Mouse (Mus musculus): Measurements from ENCODE around the gene Msh5. TPM values are rescaled to one million over a fixed set of nuclear protein-coding genes. Genes with fewer than 3 reads are reported as not detected.
"Not testable (repeated sequence)": the region's sequence is repeated elsewhere in the genome, so short reads cannot be mapped to it uniquely, and the experiment has no call there.

Msh5 gene
- total RNA-seq, 2 experiments from 2014 or later: 8.2 to 11.0 TPM

GRCm38 (mm10) chr17:35003022-35003838 is 43.3 kb downstream of the Msh5 start:
- DNase-seq (ENCODE audit: low spot score in 2 of 2): no peak

GRCm38 (mm10) chr17:35002153-35002865 is 44.2 kb downstream of the Msh5 start:
- DNase-seq (ENCODE audit: low spot score in 2 of 2): no peak

DNA sequence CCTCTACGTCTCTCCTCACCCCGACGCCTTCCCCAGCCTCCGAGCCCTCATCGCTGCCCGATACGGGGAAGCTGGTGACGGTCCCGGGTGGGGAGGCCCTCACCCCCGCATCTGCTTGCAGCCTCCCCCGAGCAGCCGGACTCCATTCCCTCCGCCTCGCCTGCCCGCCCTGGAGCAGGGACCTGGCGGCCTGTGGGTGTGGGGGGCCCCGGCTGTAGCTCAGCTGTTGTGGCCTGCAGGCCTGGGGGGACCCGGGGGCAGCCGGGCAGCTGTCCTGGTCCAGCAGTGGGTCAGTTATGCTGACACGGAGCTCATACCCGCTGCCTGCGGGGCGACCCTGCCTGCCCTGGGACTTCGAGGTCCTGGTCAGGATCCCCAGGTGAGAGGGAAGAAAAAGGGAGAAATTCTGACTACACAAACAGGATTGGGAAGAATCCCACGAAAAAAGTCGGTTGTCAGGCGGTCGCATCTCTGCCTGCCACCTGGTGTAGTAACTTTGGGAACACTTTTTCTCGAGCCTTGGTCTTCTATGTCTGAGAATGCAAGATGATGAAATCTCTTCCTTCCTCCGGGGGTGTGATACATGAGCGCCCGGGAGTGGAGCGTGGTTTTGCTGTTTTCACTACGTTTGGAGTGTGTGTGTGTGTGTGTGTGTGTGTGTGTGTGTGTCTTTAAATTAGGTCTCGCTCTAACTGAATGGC is 44.9 kb downstream of the Msh5 start:
- peak in 1 of 2 experiments; percentile 36 for DNase-seq (ENCODE audit: low spot score in 2 of 2)

GRCm38 (mm10) chr17:35000717-35001451 is 45.7 kb downstream of the Msh5 start, which contains the start of gene Vars:
Gene Vars, plus strand, starts transcription at chr17:35000987.
- DNase-seq (ENCODE audit: low spot score in 2 of 2): peak; percentile 79 to 84

GRCm38 (mm10) chr17:34999871-35000716 is 46.5 kb downstream of the Msh5 start:
- DNase-seq (ENCODE audit: low spot score in 2 of 2): not testable (repeated sequence)

DNA sequence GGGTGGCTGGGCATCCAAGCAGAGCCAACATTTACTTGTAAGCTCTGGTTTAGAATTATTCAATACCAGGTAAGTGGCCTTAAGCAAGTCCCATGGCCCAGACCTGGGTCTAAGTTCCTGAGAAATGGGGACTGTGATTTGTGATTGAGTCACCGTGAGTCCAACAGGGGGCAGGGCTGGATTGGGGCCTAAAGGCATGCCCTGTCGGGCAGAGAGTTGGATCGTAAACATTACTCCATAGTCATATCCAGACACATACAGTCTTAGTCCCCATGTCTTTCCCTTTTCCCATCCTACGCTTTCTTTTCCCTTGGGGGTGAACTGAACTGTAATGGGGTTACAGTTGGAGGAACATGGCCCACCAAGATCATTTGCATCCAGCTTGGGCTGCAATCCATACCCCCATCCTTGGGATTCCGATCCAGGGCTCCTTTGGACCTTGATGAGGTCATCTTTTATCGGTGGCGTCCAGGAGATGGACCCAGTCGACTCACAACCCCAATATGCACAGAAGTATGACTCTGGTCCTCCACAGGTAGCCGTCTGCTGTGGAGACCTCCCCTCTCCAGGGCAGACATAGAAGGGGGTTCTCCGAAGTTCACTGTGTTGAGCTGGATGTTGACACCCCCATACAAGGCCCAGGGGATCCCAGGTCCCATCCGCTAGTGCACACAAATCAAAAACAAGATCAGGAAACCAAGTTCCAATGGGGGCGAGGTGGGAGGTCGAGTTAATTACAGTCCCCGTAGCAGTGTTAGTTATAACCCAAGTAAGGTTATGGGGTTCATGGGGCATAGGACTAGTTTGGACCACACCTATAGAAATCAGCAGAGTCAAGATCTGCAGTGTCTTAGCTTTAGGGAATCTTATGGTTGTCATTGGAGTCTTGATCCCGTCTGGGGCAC is 47.8 kb downstream of the Msh5 start:
- no peak for DNase-seq (ENCODE audit: low spot score in 2 of 2)

DNA sequence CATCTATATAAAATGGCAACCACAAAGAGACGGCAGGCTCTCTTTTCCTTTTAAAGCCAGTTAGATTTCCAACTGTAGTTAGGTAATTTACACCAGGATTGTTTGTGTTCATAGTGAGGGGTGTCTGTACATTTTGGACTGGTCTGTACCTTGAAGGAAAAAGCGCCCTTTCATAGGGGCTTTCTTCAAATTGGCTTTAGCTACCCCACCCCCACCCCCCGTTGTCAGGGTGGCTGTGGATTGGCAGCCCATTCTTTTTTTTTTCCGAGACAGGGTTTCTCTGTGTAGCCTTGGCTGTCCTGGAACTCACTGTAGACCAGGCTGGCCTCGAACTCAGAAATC is 49.4 kb downstream of the Msh5 start:
- DNase-seq (ENCODE audit: low spot score in 2 of 2): no peak

GRCm38 (mm10) chr17:34996411-34997141 is 50.0 kb downstream of the Msh5 start:
- no peak for DNase-seq (ENCODE audit: low spot score in 2 of 2)

DNA sequence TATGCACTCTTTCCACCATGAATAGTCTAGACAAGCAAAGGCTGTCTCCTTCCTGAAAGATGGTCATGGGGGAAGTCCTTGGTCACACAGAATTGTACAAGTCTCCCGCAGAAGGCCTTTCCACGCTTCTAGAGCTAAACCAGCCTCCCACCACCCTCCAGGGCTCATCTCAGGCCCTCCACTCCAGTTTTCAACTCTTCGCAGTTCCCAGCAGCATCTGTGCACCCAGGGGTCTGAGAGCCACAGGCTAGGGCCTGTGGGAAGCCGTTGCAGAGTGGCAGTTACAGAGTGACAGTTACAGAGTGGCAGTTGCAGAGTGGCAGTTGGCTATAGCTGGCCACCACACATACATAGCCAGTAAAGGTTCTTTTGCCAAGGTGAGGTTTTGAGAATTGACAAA is 50.6 kb downstream of the Msh5 start:
- DNase-seq (ENCODE audit: low spot score in 2 of 2): not testable (repeated sequence)

DNA sequence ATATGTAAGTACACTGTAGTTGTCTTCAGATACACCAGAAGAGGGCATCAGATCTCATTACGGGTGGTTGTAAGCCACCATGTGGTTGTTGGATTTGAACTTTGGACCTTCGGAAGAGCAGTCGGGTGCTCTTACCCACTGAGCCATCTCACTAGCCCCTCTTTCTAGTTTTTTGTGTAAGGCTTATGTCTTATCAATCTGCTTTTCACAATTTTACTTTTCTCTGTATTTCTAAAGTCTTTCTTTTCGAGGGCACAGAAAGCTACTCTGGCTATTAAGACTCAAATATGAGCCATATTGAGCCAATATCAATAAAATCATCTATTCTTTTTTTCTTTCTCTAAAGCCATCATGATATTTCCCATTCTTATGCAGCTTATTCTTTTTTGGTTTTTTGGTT is 51.4 kb downstream of the Msh5 start:
- not testable (repeated sequence) for DNase-seq (ENCODE audit: low spot score in 2 of 2)

- no peak for DNase-seq (ENCODE audit: low spot score in 2 of 2)
Observed at GRCm38 (mm10) chr17:34994751-34995150, 51.8 kb downstream of the Msh5 start.

DNA sequence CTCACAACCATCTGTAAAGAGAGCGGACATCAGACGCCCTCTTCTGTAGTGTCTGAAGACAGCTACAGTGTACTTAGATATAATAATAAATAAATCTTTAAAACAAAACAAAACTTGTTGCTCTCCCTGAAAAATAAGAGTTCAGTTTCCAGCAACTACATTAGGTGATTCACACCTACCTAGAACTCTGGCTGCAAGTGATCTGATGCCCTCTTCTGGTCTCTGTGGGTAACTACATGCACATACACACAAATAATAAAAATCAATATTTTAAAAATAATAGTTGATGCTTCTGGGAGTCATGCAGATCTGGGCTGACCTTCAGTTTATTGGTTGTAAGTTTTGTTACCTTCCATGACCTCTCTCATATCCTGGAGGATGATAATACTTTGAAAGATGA is 62.3 kb downstream of the Msh5 start:
- DNase-seq (ENCODE audit: low spot score in 2 of 2): no peak

DNA sequence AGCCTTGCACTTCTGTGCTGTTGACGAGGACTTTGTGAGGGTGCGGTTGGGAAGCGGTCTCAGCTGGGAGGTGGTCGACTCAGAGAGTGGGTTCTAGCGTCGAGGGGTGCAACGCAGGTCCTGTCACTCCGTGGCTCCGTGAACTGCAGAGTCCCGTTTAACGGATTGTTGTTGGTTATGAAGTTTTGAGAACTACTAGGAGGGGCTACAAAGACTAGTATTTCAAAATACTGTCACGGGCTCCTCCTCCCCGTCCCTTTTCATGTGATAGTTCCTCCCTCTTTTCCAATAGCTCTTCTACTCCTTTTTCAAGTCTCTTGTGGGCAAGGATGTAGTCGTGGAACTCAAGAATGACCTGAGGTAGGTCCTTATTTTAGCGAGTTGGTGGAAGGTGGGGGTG is 64.2 kb downstream of the Msh5 start:
- DNase-seq (ENCODE audit: low spot score in 2 of 2): no peak

GRCm38 (mm10) chr17:34981690-34982180 is 64.8 kb downstream of the Msh5 start, which contains the start of gene Lsm2:
Gene Lsm2, plus strand, starts transcription at chr17:34981862.
- peak; percentile 78 to 81 for DNase-seq (ENCODE audit: low spot score in 2 of 2)

- DNase-seq (ENCODE audit: low spot score in 2 of 2): no peak
Observed at GRCm38 (mm10) chr17:34980655-34981054, 65.9 kb downstream of the Msh5 start.

GRCm38 (mm10) chr17:34979631-34980030 is 66.9 kb downstream of the Msh5 start:
- DNase-seq (ENCODE audit: low spot score in 2 of 2): no peak

Measured in adrenal gland, postnatal 4 days (tissue).